Mouse (Mus musculus) monocyte, adult 5-6 weeks (primary cell): Measurements from ENCODE around the gene Glis3. TPM values are rescaled to one million over a fixed set of nuclear protein-coding genes. Genes with fewer than 3 reads are reported as not detected.

Experiments
- ATAC-seq: fragments of 153-309, 156-312 bp; replicated peaks from 2 replicates; pipeline ENCODE4 v1.8.0; 2017; ENCODE audit warnings: mild to moderate bottlenecking; ENCODE audit not compliant: low TSS enrichment, insufficient number of reproducible peaks, severe bottlenecking, poor library complexity, low FRiP score
- total RNA-seq: library from RNA; stranded (forward); fragments of 200-1000, 200-491, 200-594 nt; gene quantifications from 3 replicates; pipeline ENCODE4 v1.2.3, GENCODE M21; 2017

Gene Glis3
- total RNA-seq, 1 experiment from 2014 or later = 1.6 TPM

GRCm38 (mm10) chr19:28612249-28612648, 67.6 kb downstream of the Glis3 start:
- ATAC-seq = no peak

GRCm38 (mm10) chr19:28608747-28609146, 71.1 kb downstream of the Glis3 start:
- ATAC-seq = no peak

GRCm38 (mm10) chr19:28608277-28608676, 71.6 kb downstream of the Glis3 start:
- ATAC-seq = no peak

- ATAC-seq = no peak
These were observed 79.0 kb downstream of the Glis3 start for GRCm38 (mm10) chr19:28600866-28601265.

GRCm38 (mm10) chr19:28594215-28594614, 85.7 kb downstream of the Glis3 start:
- ATAC-seq = no peak

- ATAC-seq = no peak
These were observed 86.9 kb downstream of the Glis3 start for GRCm38 (mm10) chr19:28592981-28593380.

GRCm38 (mm10) chr19:28591736-28592477, 88.0 kb downstream of the Glis3 start:
- no peak for ATAC-seq

GRCm38 (mm10) chr19:28580499-28580898, 99.4 kb downstream of the Glis3 start:
- ATAC-seq = no peak

GRCm38 (mm10) chr19:28579724-28580375, 100.0 kb downstream of the Glis3 start:
- no peak for ATAC-seq

GRCm38 (mm10) chr19:28577023-28577422, 102.9 kb downstream of the Glis3 start:
- ATAC-seq = no peak

- ATAC-seq = no peak
These were observed 103.3 kb downstream of the Glis3 start for GRCm38 (mm10) chr19:28576619-28577018.

- no peak for ATAC-seq
These were observed 106.2 kb downstream of the Glis3 start for GRCm38 (mm10) chr19:28573641-28574040.

- ATAC-seq = no peak
These were observed 110.0 kb downstream of the Glis3 start for GRCm38 (mm10) chr19:28569856-28570255.

- no peak for ATAC-seq
These were observed 112.8 kb downstream of the Glis3 start for GRCm38 (mm10) chr19:28567100-28567499.

- no peak for ATAC-seq
These were observed 113.3 kb downstream of the Glis3 start for GRCm38 (mm10) chr19:28566554-28566953.

- no peak for ATAC-seq
These were observed 118.2 kb downstream of the Glis3 start for GRCm38 (mm10) chr19:28561697-28562002.

- ATAC-seq = no peak
These were observed 118.8 kb downstream of the Glis3 start for GRCm38 (mm10) chr19:28560801-28561696.

- ATAC-seq = no peak
These were observed 120.0 kb downstream of the Glis3 start for GRCm38 (mm10) chr19:28559836-28560235.

GRCm38 (mm10) chr19:28559400-28559799, 120.5 kb downstream of the Glis3 start:
- no peak for ATAC-seq
